Mouse (Mus musculus): ENCODE results near the gene Wdr45. TPM values are rescaled to one million over a fixed set of nuclear protein-coding genes. Genes with fewer than 3 reads are reported as not detected.
"Not testable (repeated sequence)": the region's sequence is repeated elsewhere in the genome, so short reads cannot be mapped to it uniquely, and the experiment has no call there.

Gene Wdr45
- 48.8 and 56.1 TPM in 2 replicates for polyA plus RNA-seq (2012; rRNA removed)

DNA sequence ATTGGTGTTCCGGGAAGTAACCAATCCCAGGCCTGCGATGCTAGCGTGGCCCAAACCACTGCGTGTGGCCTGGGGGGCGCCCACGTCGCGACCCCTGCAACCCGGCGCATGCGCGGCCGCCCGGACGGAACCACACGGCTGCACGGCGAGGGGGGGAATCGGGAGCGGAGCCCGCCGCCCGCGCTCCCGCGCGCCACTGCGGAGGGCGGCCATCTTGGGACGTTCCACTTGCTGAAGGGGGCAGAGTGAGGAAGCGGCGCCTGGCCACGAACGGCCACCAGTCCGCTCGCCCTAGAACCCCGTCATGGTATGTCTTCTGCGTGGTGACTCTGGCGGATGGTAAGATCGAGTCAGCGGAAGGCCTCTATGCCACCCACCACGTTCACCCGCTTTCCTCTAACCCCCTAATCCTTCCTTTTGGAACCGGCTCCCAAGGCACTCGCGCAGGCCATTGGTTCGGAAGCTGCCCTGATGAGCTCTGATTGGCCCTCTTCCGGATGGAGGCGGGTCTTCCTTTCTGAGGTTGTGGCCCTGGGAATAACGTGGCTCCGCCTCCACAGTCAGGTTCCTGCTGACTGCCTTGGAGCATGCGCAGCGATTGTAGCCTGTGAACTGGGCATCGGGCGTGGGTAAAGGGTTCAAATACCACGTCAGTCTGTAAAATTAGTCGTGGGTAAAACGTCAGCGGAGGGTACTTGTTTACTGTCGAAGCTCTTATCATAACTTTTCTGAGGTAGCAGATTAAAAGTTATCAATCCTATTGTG is at the start of gene Wdr45:
Wdr45 (plus strand) TSS at position 199 of the 765 bp plus-strand sequence.
- DNase-seq (ENCODE audit: low spot score): peak; percentile 67

DNA sequence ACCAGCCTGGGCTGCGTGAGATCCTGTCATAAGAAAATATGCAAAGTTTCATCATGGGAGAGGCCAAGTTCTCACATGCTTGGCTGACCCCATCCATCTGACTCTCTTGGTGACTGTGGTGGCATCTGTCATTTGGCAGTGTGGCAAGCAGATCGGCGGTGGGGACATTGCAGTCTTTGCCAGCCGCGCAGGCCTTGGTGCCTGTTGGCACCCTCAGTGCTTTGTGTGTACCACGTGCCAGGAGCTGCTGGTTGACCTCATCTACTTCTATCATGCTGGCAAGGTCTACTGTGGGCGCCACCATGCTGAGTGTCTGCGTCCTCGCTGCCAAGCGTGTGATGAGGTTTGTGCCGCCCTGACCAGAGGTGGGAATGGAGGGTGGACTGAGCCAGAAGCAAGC is 49.3 kb upstream of the Wdr45 start:
- no peak for DNase-seq (ENCODE audit: low spot score)

DNA sequence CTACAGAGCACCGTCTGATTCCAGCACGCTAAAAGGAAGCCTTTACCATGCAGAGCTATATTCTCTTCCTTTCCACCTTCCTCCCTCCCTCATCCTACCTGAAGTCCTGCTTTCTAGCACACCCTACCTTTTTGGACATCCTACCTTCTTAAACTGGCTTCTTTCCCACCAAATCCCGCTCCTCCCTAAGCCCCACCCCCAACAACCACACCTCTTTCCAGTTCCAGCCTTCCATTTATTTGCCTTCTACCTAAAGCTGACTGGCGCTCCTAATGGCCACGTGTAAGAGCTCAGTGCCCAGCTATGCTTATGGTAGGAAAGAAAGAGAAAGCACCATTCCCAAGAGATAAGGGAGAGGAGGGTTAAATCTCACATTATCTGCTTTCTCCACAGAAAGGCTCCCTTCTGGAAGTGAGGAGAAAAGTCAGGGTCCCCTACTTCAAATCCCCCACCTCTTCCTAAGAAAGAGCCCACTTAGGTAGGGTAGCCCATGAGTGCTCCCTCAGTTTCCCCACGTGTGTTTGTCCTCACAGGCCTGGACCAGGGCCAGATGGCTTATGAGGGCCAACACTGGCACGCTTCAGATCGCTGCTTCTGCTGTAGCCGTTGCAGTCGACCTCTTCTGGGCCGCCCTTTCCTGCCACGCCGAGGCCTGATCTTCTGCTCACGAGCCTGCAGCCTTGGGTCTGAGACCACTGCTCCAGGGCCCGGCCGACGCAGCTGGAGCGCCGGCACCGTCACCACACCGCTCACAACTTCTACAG is 48.2 kb upstream of the Wdr45 start:
- DNase-seq (ENCODE audit: low spot score): no peak

DNA sequence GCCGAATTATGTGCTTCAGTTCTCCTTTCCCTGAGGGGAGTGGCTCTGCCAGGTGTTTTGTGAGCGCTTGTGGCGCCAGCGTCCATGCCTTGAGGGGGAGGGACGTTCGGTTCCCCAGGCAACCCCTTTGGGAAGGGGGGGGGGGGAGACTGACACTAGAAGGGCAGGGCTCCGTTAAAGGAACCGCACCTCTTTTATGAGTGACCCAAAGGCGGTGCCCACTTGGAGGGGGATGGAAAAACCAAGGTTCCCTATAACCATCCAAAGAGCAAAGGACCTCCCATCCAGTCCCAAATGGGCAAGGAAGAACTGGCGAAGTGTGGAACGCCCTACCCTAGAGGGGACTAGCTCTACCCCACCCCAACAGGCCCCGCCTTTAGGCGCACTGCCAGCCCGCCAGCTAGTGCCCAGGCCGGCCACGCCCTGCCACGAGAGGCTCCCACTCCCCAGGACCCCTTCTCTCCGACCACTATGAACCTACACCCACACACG is 43.7 kb upstream of the Wdr45 start:
- peak; percentile 60 for DNase-seq (ENCODE audit: low spot score)

DNA sequence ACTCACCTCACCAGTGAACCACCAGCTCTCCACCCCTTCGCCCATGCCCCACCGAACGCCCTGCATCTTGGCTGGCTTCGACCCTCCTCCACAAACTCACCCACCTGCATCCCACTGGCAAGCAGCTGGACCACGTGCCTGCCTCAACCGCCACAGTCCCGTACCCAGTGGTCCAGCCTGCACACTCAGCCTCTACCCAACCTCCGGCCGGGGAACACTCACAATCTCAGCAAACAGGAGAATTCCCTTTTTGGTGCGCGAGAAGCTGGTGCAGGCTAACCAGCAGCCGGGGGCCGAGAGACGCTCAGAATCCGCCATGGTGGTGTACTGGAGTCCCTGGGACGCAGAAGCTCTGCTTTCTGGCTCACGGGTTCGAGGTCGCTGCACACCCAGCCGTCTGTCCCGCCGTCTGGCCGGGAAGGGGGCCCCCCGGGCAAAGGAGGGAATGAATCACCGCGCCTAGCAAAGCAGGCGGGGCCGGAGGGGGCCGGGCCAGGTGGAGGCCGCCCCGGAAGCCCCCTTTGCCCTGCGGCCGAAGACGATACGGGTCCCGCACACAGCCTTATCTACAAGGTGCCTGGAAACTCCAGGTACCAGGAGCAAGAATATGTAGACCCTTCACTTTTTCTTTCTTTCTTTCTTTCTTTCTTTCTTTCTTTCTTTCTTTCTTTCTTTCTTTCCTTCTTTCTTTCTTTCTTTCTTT is 43.1 kb upstream of the Wdr45 start, which contains the start of gene Plp2:
Plp2 (minus strand) TSS at position 470 of the 703 bp plus-strand sequence.
- peak; percentile 47 for DNase-seq (ENCODE audit: low spot score)

DNA sequence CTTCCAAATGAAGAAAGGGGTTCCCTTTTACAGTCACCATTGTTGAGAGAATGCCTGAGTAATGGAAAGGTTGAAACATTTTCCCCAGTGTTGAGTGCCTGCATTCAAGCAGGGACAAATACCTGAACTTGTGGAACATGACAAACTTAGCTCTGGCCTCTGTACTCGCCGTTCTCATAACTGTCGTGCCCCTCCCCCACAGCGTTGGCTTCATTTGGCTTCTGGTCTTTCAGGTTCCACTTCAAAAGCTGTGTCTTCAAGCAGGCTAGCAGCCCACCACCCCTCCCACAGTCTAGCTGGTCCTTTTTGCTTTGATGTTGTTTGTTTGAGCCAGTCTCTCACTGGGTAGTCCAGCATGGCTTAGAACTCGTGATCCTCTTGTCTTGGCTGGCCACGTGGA is 41.4 kb upstream of the Wdr45 start:
- no peak for DNase-seq (ENCODE audit: low spot score)

DNA sequence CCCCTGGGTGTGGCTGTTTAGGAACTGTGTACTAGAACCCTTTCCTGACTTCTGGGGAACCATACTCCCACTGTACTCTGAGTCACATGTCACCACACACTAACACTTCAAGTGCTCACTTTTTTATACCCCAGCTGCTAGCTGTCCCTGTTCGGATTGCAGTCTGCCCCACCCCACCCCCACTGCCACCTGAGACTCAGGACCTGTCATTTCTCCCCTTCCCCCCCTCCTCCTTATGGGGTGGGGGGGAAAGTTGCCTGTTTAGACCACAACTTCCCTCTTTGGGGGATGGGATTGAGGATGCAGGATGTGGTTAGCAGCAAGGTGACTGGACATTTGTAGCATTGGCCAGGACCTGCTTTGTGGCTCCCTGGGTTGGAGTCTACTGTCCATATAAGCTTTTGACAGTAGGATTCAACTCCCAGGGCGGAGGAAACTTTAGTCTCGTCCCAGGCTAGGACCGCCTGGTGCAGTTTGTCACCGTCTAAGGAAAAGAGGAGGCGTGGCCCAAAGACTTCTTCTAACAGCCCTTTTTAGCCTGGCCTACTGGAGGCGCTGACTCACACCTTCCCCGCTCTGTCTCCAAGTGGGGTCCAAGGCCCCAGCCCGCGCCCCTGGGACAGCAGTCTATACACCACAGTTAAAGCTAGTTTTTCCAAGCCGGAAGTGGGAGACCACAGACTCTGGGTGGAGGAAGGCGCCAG is 40.4 kb upstream of the Wdr45 start:
- no peak for DNase-seq (ENCODE audit: low spot score)

DNA sequence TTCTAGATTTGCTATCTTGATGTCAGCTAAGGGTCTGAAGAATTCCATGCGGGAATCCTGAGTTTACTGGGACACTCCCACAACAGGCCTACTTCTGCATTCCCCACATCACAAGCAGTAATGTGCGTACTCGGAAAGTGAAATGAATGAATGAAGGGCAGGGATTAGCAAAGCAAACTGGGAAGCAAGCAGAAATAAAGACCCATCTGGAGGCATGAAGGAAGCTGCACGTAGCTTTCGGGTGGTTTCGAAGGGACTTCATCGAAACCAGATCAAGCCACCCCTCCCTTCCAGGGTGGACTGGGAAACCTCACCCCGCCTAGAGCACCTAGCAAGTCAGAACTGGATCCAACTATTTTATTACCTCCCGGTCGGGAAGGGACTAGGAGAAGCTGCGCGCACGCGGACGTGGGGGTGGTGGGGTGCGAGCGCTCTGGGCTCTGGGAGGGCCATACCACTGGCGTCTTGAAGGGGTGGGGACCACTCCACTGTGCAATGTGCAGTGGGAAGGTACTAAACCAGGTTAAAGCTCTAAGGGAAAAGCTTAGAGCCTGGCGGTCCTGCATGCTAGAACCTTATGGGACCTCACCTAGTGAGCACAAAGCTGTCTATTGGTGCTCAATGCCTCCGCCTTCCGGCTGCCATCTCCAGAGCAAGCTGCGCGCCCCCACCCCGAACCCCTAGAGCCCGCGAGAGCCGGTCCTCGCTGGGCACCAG is 39.7 kb upstream of the Wdr45 start:
- DNase-seq (ENCODE audit: low spot score): no peak

DNA sequence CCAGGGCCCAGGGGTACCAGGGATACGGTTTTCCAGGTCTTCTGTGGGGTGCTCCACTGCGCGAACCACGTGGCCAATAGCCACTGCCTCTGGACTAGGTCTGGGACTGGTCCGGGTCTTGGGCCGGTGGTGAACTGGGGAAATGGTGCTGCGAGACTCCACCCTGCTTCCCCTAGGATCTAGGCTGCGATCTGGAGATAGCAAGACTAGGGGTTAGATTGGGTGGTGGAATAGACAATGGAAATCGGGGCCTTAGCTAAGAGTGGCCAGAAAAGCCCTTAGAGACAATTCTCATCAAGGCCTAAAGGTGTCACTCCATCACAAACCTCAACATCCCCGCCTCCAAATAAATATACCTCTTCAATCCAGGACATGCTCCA is 39.1 kb upstream of the Wdr45 start:
- no peak for DNase-seq (ENCODE audit: low spot score)

DNA sequence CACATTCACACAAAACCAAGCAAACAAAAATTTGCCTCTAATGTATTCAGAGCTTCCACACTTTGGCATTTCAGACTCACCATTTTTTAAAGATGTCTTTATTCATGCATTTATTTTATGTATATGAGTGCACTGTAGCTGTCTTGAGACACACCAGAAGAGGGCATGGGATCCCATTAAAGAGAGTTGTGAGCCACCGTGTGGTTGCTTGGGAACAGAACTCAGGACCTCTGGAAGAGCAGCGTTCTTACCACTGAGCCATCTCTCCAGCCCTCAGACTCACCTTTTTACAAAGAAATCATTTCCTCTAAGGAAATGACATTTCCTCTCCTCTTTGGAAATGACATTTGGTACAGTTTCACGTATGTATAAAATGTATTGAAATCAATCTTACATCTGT is 35.1 kb upstream of the Wdr45 start:
- no peak for DNase-seq (ENCODE audit: low spot score)

DNA sequence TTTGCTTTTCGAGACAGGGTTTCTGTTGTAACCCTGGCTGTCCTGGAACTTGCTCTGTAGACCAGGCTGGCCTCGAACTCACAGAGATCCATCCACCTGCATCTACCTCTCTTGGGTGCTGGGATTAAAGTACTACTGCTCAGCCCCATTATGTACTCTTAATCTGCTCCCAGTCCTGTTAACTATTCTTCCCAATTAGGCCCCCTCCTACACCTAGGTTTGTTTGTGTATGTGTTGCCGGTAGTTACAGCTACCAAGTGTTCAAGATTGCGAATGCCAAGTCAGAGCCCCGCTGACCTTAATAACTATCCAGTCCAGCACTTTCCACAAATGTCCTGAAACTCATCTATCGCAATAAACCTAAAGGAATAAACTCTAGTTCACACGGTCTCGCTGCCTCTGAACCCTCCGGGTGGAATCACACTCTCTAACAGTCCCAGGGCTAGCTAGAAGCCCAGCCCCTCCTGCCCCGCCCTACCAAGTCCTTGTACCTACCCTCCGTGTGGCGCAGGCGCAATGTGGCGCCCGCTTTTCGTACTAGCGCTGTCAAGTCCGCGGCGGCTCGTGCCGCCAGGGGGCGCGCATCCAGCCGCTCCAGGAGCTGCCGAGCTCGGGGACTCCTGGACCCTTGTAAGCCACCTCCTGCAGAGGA is 34.6 kb upstream of the Wdr45 start:
- peak; percentile 71 for DNase-seq (ENCODE audit: low spot score)

DNA sequence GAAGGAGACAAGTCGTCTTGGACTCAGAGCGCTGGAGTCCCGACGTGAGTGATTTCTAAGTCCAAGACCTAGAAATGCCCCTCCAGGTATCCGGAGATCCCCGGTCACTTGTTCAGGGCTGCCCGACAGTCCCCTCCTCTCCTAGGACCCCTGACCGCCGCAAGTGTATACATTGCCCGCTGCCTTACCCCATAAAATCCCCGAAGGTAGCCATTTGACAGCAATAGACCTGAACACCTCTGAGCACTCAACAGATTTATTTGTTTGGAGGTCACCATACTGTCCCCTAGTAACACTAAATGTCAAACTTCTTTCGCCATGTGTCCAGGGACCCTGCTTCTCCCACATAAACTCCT is 34.1 kb upstream of the Wdr45 start:
- no peak for DNase-seq (ENCODE audit: low spot score)

DNA sequence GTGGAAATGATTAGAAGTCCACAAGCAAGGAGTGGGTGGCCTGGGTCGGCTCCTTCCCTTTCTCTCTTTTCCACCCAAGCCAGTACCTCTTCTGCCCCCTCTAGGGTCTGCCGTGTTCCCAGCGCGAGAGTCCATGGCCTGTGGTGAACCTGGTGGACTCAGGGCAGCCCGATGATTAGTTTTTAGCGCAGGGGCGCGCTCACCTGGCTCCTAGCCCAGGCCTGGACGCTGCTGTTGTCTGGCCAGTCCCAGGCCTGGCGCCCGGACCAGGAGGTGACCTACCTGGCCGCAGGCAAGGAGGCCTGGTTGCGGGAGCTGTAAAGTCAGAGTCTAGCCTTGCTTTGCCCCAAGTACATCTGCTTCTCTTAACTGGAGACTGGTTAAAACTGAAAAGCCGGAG is 33.3 kb upstream of the Wdr45 start, which contains the start of gene Magix:
Magix (minus strand) TSS at position 388 of the 400 bp plus-strand sequence.
- no peak for DNase-seq (ENCODE audit: low spot score)

DNA sequence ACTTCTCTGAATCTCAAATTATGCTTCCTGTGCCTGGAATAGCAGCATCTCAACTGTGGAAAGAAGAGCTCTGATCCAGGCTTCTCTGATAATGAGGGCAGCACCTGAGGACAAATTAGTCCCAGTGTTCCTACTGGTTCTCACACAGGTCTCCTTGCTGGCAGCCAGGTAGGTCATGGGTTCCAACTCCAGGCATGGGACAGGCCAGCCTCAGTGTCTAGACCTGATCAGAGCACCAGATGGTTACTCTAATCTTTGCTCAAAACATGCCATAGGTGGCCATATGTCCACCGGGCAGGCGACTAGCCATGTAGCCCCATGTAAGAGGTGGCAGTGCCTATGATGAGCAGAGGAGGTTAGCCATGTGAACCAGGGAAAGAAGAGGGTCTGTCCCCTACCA is 25.8 kb upstream of the Wdr45 start:
- no peak for DNase-seq (ENCODE audit: low spot score)

DNA sequence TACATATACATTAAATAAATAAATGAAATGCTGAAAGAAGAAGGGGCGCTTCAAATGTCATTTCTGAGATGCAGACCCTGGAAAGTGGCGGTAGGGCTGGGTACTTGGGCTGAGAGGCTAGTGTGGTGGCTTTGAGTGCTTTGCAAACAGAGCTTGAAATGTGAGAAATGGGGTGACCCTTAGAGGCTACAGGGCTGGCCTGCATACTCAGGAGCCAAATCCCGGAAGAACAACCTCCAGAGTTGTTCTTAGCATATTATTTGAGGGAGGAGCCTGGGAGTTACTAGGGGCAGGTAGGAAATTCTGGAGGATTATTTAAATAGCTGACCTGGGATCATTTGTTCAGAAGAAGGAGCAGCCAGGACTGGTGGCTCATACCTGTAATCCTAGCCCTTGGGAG is 23.6 kb upstream of the Wdr45 start:
- no peak for DNase-seq (ENCODE audit: low spot score)

DNA sequence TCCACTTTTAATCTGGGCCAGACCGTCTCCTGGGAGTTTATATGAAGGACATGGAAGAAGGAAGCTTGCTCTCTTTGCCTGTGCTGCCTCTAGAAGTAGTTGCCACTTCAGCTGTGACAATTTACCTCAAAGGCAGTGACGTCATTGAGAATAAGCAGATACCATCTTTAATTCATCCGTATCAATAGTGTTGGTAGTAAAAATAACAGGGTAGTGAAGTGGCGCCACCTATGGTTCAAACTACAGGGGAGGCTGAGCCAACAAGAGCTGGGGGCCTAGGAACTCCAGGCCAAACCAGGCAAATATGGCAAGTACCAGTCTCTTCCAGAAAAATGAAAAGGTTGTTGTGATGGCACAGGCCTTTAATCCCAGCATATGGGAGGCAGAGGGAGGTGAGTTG is 21.3 kb upstream of the Wdr45 start:
- no peak for DNase-seq (ENCODE audit: low spot score)

DNA sequence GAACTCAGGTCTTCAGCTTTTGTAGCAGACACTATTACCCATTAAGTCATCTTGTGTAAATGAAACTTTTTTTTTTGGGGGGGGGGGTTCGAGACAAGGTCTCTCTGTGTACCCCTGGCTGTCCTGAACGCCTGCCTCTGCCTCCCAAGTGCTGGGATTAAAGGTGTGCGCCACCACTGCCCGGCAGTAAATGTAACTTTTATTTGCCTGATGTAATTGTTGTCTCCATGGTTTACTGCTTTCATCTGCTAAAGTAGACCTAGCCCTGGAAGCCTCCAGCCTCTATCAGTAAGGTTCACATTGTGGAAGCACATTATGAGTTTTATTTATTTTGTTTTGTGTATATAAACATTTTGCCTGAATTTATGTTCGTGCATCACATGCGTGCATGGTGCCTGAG is 17.6 kb upstream of the Wdr45 start:
- no peak for DNase-seq (ENCODE audit: low spot score)

DNA sequence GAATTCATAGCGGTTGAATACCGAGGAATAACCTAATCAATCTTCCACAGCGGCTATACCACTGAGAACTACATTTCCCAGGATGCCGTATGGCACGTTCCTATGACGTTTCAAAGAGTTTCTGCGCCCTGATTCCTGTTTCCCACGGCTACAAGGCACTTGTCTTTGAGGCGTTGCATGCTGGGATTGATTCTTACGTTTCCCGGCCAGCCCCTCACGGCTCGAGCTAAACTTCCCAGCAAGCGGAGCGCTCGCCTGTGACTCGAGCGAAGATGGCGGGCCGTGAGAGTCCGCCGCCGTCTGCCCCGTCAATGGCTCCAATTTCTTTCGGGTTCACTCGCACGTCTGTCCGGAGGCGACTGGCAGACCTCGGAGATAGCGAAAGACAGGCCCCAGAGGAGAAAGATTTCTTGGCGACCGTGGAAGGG is 17.2 kb upstream of the Wdr45 start, which contains the start of gene Gpkow:
Gpkow (plus strand) TSS at position 178 of the 428 bp plus-strand sequence.
- DNase-seq (ENCODE audit: low spot score): peak; percentile 40

DNA sequence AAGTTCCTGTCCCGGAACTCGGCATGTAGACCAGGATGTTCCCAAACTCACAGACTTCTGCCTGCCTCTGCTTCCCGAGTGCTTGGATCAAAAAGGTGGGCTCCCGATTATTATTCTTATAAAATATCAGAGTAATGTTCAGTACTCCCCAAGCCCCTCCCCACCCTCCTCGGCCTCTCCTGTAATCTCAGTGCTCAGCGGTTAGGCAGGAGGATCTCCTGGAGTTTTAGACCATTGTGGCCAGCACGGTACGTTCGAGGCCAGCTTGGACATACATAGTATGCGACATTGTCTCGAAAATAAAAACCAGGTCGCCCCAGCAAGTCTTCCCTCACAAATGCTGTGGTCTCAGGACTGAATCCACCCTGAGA is 384 bp upstream of the Wdr45 start:
- DNase-seq (ENCODE audit: low spot score): not testable (repeated sequence)

DNA sequence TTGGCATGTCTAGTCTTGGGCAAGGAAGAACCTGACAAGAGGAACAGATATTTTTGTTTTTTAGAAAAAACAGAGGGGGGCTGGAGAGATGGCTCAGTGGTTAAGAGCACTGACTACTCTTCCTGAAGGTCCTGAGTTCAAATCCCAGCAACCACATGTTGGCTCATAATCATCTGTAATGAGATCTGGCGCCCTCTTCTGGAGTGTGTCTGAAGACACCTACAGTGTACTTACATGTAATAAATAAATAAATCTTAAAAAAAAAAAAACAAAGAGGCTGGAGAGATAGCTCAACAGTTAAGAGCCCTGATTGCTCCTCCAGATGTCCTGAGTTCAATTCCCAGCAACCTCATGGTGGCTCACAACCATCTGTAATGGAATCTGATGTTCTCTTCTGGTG is 1.9 kb downstream of the Wdr45 start:
- DNase-seq (ENCODE audit: low spot score): not testable (repeated sequence)

Measured in urinary bladder, adult 2 months (tissue).